Mouse (Mus musculus): ENCODE measurements around the gene Scgb2b26. TPM values are rescaled to one million over a fixed set of nuclear protein-coding genes. Genes with fewer than 3 reads are reported as not detected.
"Not testable (repeated sequence)": the region's sequence is repeated elsewhere in the genome, so short reads cannot be mapped to it uniquely, and the experiment has no call there.

Scgb2b26 gene
- polyA plus RNA-seq (2014; fragmentation: Nextera tagmentation; extraction: Ambion mirVana): not detected in 2 replicates

- WGBS: 72% methylated on average over 4 of the region's 4 CpGs
- Histone ChIP-seq H3K27ac (replicated peaks in 1 of 2; ENCODE audit: control insufficient read depth in 1 of 2, insufficient read depth in 1 of 2, low read depth in 2 of 2, low read length in 2 of 2) (no peak within 1 kb of the TSS), H3K36me3 (ENCODE audit: control insufficient read depth, insufficient read depth, low read length) (no peaks in the 10 kb centered on the region), H3K4me2 (ENCODE audit: low read length) (no peak within 1 kb of the TSS), H3K4me1 (ENCODE audit: control insufficient read depth in 2 of 2, insufficient read depth in 2 of 2, low read length in 2 of 2) (no peaks in the 10 kb centered on the region), H3K9ac (ENCODE audit: low read length) (no peak within 1 kb of the TSS), H3K4me3 (ENCODE audit: control insufficient read depth in 1 of 2, insufficient read depth in 1 of 2, low read depth in 1 of 2, low read length in 2 of 2) (no peak within 1 kb of the TSS), H3K9me3 (ENCODE audit: control insufficient read depth, low read length) (peaks cover 40% of the 10 kb centered on the region), H3K27me3 (ENCODE audit: control insufficient read depth, insufficient read depth, low read length) (no peaks in the 10 kb centered on the region)
- ATAC-seq (ENCODE audit: insufficient number of reproducible peaks, insufficient read depth, low FRiP score, low read depth): no peak
These were observed at the start of gene Scgb2b26 for GRCm38 (mm10) chr7:33944940-33945339. Gene Scgb2b26 (minus strand): TSS chr7:33945040.

- not testable (repeated sequence) for H3K4me2 ChIP-seq (ENCODE audit: low read length); H3K27me3 ChIP-seq (ENCODE audit: control insufficient read depth, insufficient read depth, low read length); H3K27ac ChIP-seq (replicated peaks in 1 of 2; ENCODE audit: control insufficient read depth in 1 of 2, insufficient read depth in 1 of 2, low read depth in 2 of 2, low read length in 2 of 2); H3K36me3 ChIP-seq (ENCODE audit: control insufficient read depth, insufficient read depth, low read length); H3K4me1 ChIP-seq (ENCODE audit: control insufficient read depth in 2 of 2, insufficient read depth in 2 of 2, low read length in 2 of 2); ATAC-seq (ENCODE audit: insufficient number of reproducible peaks, insufficient read depth, low FRiP score, low read depth); H3K9ac ChIP-seq (ENCODE audit: low read length); H3K9me3 ChIP-seq (ENCODE audit: control insufficient read depth, low read length); H3K4me3 ChIP-seq (ENCODE audit: control insufficient read depth in 1 of 2, insufficient read depth in 1 of 2, low read depth in 1 of 2, low read length in 2 of 2)
- WGBS: 25% methylated on average over 8 of the region's 9 CpGs
These were observed 37.4 kb upstream of the Scgb2b26 start for GRCm38 (mm10) chr7:33982281-33982680.

GRCm38 (mm10) chr7:33902982-33903381 lies 41.9 kb downstream of the Scgb2b26 start:
- ATAC-seq (ENCODE audit: insufficient number of reproducible peaks, insufficient read depth, low FRiP score, low read depth): no peak
- Histone ChIP-seq H3K36me3 (ENCODE audit: control insufficient read depth, insufficient read depth, low read length) (no peaks in the 10 kb centered on the region), H3K4me3 (ENCODE audit: control insufficient read depth in 1 of 2, insufficient read depth in 1 of 2, low read depth in 1 of 2, low read length in 2 of 2) (no peak overlapping the region), H3K27me3 (ENCODE audit: control insufficient read depth, insufficient read depth, low read length) (no peaks in the 10 kb centered on the region), H3K4me2 (ENCODE audit: low read length) (no peak overlapping the region), H3K9me3 (ENCODE audit: control insufficient read depth, low read length) (peaks cover 36% of the 10 kb centered on the region), H3K27ac (replicated peaks in 1 of 2; ENCODE audit: control insufficient read depth in 1 of 2, insufficient read depth in 1 of 2, low read depth in 2 of 2, low read length in 2 of 2) (no peak overlapping the region), H3K4me1 (ENCODE audit: control insufficient read depth in 2 of 2, insufficient read depth in 2 of 2, low read length in 2 of 2) (no peaks in the 10 kb centered on the region), H3K9ac (ENCODE audit: low read length) (no peak overlapping the region)

- Histone ChIP-seq H3K36me3 (ENCODE audit: control insufficient read depth, insufficient read depth, low read length) (no peaks in the 10 kb centered on the region), H3K4me1 (ENCODE audit: control insufficient read depth in 2 of 2, insufficient read depth in 2 of 2, low read length in 2 of 2) (no peaks in the 10 kb centered on the region), H3K9me3 (ENCODE audit: control insufficient read depth, low read length) (peaks cover 45% of the 10 kb centered on the region), H3K4me2 (ENCODE audit: low read length) (no peak overlapping the region), H3K9ac (ENCODE audit: low read length) (no peak overlapping the region), H3K27ac (replicated peaks in 1 of 2; ENCODE audit: control insufficient read depth in 1 of 2, insufficient read depth in 1 of 2, low read depth in 2 of 2, low read length in 2 of 2) (no peak overlapping the region), H3K4me3 (ENCODE audit: control insufficient read depth in 1 of 2, insufficient read depth in 1 of 2, low read depth in 1 of 2, low read length in 2 of 2) (no peak overlapping the region), H3K27me3 (ENCODE audit: control insufficient read depth, insufficient read depth, low read length) (no peaks in the 10 kb centered on the region)
- WGBS: 80% methylated on average over 2 of the region's 2 CpGs
- no peak for ATAC-seq (ENCODE audit: insufficient number of reproducible peaks, insufficient read depth, low FRiP score, low read depth)
These were observed 44.0 kb downstream of the Scgb2b26 start for GRCm38 (mm10) chr7:33900803-33901202.

GRCm38 (mm10) chr7:33900007-33900406 lies 44.8 kb downstream of the Scgb2b26 start:
- Histone ChIP-seq H3K27ac (replicated peaks in 1 of 2; ENCODE audit: control insufficient read depth in 1 of 2, insufficient read depth in 1 of 2, low read depth in 2 of 2, low read length in 2 of 2) (no peak overlapping the region), H3K4me3 (ENCODE audit: control insufficient read depth in 1 of 2, insufficient read depth in 1 of 2, low read depth in 1 of 2, low read length in 2 of 2) (no peak overlapping the region), H3K36me3 (ENCODE audit: control insufficient read depth, insufficient read depth, low read length) (no peaks in the 10 kb centered on the region), H3K4me2 (ENCODE audit: low read length) (no peak overlapping the region), H3K9ac (ENCODE audit: low read length) (no peak overlapping the region), H3K27me3 (ENCODE audit: control insufficient read depth, insufficient read depth, low read length) (no peaks in the 10 kb centered on the region), H3K9me3 (ENCODE audit: control insufficient read depth, low read length) (peaks cover 45% of the 10 kb centered on the region), H3K4me1 (ENCODE audit: control insufficient read depth in 2 of 2, insufficient read depth in 2 of 2, low read length in 2 of 2) (no peaks in the 10 kb centered on the region)
- ATAC-seq (ENCODE audit: insufficient number of reproducible peaks, insufficient read depth, low FRiP score, low read depth): no peak
- WGBS: 43% methylated on average over 2 of the region's 2 CpGs

Other genes with a start within 250 kb of the Scgb2b26 start
- not detected in 2 replicates for gene Scgb2b24, start 205.7 kb downstream of the Scgb2b26 start, polyA plus RNA-seq (2014; fragmentation: Nextera tagmentation; extraction: Ambion mirVana)
- gene Scgb1b24, start 201.2 kb downstream of the Scgb2b26 start, polyA plus RNA-seq (2014; fragmentation: Nextera tagmentation; extraction: Ambion mirVana): not detected in 2 replicates
- gene Scgb2b27, start 68.9 kb upstream of the Scgb2b26 start, polyA plus RNA-seq (2014; fragmentation: Nextera tagmentation; extraction: Ambion mirVana): not detected in 2 replicates
- gene Scgb1b27, start 76.4 kb upstream of the Scgb2b26 start, polyA plus RNA-seq (2014; fragmentation: Nextera tagmentation; extraction: Ambion mirVana): not detected in 2 replicates
- gene Scgb1b30, start 150.4 kb upstream of the Scgb2b26 start, polyA plus RNA-seq (2014; fragmentation: Nextera tagmentation; extraction: Ambion mirVana): not detected in 2 replicates
- 6.6 and 7.6 TPM in 2 replicates for gene Wtip, start 188.2 kb upstream of the Scgb2b26 start, polyA plus RNA-seq (2014; fragmentation: Nextera tagmentation; extraction: Ambion mirVana)
- gene Uba2, start 224.6 kb upstream of the Scgb2b26 start, polyA plus RNA-seq (2014; fragmentation: Nextera tagmentation; extraction: Ambion mirVana): 92.0 and 94.6 TPM in 2 replicates

Measured in heart, embryonic 14.5 days (tissue).